Mouse (Mus musculus): ENCODE results near the gene Cald1. TPM values are rescaled to one million over a fixed set of nuclear protein-coding genes. Genes with fewer than 3 reads are reported as not detected.

The Cald1 gene
- 110 and 301 TPM in 2 replicates for polyA plus RNA-seq (2012; rRNA removed)

GRCm38 (mm10) chr6:34598121-34599065, at the start of gene Cald1:
Gene Cald1 (plus strand): TSS chr6:34598500.

DNA sequence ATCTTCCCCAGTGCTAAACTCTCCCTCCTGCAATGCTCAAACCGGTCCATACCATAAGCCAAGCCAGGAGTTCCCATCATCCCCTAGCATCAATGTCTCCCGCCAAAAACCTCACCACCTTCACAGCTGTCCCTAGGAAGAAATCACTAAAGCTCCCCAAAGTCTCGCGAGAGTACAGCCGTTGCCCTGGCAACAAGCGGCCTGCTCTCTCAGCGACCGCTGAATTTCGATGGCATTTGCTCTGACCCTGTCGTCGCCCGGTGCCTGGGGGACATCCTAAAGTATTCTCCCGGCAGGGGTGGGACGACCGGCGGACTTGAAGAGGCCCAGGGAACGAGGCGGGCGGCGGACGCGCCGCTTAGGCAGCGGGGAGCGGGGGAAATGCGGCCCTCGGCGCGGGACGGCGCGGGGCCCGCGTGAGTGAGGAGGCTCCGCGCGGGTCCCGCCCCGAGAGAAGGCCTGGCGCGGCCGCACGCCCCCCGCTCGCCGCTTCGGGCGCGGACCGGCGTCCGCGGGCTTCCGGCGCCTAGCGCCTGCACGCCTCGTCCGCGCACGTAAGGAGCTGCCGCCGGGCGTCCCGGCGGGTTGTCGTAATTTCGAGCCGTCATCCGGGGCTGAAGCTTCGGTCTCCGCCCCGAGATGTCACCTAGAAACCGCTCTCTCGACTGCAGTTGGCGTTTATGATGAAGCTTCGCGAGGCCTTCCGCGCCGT, 182.1 kb downstream of the Cald1 start, which contains the start of gene Agbl3:
Agbl3 (plus strand) TSS at position 202 of the 712 bp plus-strand sequence.

Other genes starting within 250 kb of the Cald1 start
- gene Akr1b8, start 244.4 kb upstream of the Cald1 start, polyA plus RNA-seq (2012; rRNA removed) = 20.2 and 21.3 TPM in 2 replicates
- gene Akr1b10, start 214.3 kb upstream of the Cald1 start, polyA plus RNA-seq (2012; rRNA removed) = 12.1 and 16.4 TPM in 2 replicates
- 0.07 and 0.14 TPM in 2 replicates for gene Akr1b7, start 186.2 kb upstream of the Cald1 start, polyA plus RNA-seq (2012; rRNA removed)
- gene Bpgm, start 122.3 kb upstream of the Cald1 start, polyA plus RNA-seq (2012; rRNA removed) = 82.1 and 110 TPM in 2 replicates
- gene Agbl3, start 181.9 kb downstream of the Cald1 start, polyA plus RNA-seq (2012; rRNA removed) = 5.8 and 8.8 TPM in 2 replicates